Mouse (Mus musculus) kidney, adult 2 months (tissue): ENCODE data around the gene Mzf1. TPM values are rescaled to one million over a fixed set of nuclear protein-coding genes. Genes with fewer than 3 reads are reported as not detected.

Experiments used
- DNase-seq: peaks from one replicate; pipeline ENCODE4 v3.0.0; 2021
- H3K27ac ChIP-seq: fragments of 200-500 bp; 2 replicates; pipeline ENCODE4 v1.5.1; 2012; ENCODE audit warnings: low read depth, low read length, control low read depth, inconsistent platforms; ENCODE audit not compliant: insufficient read depth
- H3K27me3 ChIP-seq: fragments of 200-500 bp; replicated peaks from 2 replicates; pipeline ENCODE4 v1.6.1; 2012; ENCODE audit warnings: mild to moderate bottlenecking, moderate library complexity, low read length, inconsistent platforms; ENCODE audit not compliant: control insufficient read depth, insufficient read depth
- H3K36me3 ChIP-seq: fragments of 200-500 bp; 2 replicates; pipeline ENCODE4 v1.6.1; 2012; ENCODE audit warnings: mild to moderate bottlenecking, moderate library complexity, low read length, inconsistent platforms; ENCODE audit not compliant: control insufficient read depth, insufficient read depth
- H3K4me1 ChIP-seq: fragments of 200-500 bp; 2 replicates; pipeline ENCODE4 v1.6.1; 2011; ENCODE audit warnings: low read length; ENCODE audit not compliant: control insufficient read depth, insufficient read depth
- H3K4me3 ChIP-seq: fragments of 200-500 bp; 2 replicates; pipeline ENCODE4 v1.5.1; 2011; ENCODE audit warnings: mild to moderate bottlenecking, low read depth, low read length, control low read depth; ENCODE audit not compliant: insufficient read depth
- CTCF ChIP-seq: fragments of 200-500 bp; conservative IDR thresholded peaks from 2 replicates; pipeline ENCODE4 v1.5.1; 2011; ENCODE audit warnings: low read depth, mild to moderate bottlenecking, control low read depth, low read length, moderate library complexity, mixed read lengths; ENCODE audit not compliant: insufficient read depth, insufficient read length
- POLR2A ChIP-seq: fragments of 200-500 bp; IDR thresholded peaks from one replicate; pipeline ENCODE4 v1.6.1; 2011; ENCODE audit warnings: low read depth, low read length, control low read depth
- WGBS: fragments of 180-500 bp; shearing (Covaris S2); methylation state at CpG from one replicate; pipeline ENCODE4 v1.1.7; 2018; 5-methylcytosine and 5-hydroxymethylcytosine counted together
- polyA plus RNA-seq: library from polyadenylated mRNA; depleted of rRNA; stranded (reverse); fragments of >200 nt; gene quantifications from 2 replicates; pipeline ENCODE4 v1.2.3, GENCODE M21; 2012

Gene Mzf1
- polyA plus RNA-seq, 1 experiment: 1.3 TPM

DNA sequence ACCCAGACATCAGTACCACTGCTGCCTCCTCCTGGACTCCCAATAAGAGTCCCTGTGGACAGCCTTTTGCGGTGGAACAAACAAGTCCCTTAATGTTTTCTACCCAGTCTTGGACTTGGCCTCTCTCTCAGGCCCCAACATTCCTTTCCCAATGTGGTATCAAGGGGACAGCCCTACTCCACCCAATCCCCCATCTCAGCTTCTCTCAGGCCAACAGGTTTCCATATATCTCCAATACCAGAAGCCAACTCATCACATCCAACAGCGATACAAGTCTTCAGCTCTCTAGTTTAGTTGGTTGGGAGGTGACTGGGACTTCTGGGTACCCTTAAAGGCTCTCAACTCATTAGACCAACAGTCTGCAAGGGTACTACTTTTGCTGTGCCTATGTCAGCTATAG lies 1.1 kb downstream of the Mzf1 start:
- TF ChIP-seq POLR2A: no peak
- TF ChIP-seq CTCF: no peak
- Histone ChIP-seq H3K27me3 (no peaks in the 10 kb centered on the region), H3K4me1 (no peaks in the 10 kb centered on the region; the same call in 1 of the 2 replicates), H3K36me3 (no peaks in the 10 kb centered on the region), H3K27ac (no peak overlapping the region), H3K4me3 (no peak overlapping the region)
- WGBS: 95% methylated on average over 2 of the region's 2 CpGs
- no peak for DNase-seq

DNA sequence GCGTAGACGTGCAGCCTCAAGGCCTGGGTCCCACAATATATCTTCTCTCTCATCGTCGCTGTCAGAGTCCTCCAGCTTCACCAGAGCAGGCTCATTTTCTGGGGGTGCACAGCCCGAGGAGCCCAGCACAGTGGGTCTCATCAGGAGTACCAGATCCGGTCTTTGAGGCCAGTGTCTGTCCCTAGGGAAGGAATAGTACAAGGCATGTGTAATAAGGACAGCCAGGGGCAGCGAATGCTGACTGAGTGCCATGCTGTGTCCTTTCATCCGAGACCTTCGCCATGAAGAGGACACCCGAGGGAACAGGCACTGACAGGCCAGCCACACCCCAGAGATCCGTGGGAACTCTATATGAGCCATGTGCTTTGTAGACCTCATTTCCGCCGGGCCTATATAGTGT lies 1.6 kb downstream of the Mzf1 start:
- Histone ChIP-seq H3K4me1 (no peaks in the 10 kb centered on the region; the same call in 1 of the 2 replicates), H3K36me3 (no peaks in the 10 kb centered on the region), H3K27me3 (no peaks in the 10 kb centered on the region), H3K4me3 (no peak overlapping the region), H3K27ac (no peak overlapping the region)
- TF ChIP-seq CTCF: no peak
- TF ChIP-seq POLR2A: no peak
- DNase-seq: no peak
- WGBS: 86% methylated on average over 13 of the region's 13 CpGs

- TF ChIP-seq POLR2A: no peak
- peak; percentile 86 for TF ChIP-seq CTCF
- peak; percentile 86 for DNase-seq
These were observed 8.5 kb downstream of the Mzf1 start for GRCm38 (mm10) chr7:13046084-13046483.

DNA sequence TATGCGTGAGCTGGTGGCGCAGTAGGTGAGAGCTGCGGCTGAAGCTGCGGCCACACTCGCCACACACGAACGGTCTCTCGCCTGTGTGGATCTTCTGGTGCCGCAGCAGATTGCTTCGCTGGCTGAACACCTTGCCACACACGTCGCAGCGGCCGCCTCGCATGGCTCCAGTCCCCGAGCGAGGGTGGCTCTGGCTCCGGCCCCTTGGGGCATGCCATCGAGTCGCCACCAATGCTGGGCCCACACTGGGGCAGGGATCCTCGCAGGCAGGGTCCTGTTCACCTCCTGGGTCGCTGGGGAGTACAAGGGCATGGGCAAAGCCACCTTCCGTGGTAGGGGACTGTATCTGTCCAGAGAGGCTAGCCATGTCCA lies 10.3 kb downstream of the Mzf1 start:
- Histone ChIP-seq H3K4me3 (peak overlapping the region; percentile 39), H3K27ac (no peak overlapping the region), H3K27me3 (no peaks in the 10 kb centered on the region), H3K36me3 (no peaks in the 10 kb centered on the region), H3K4me1 (peaks cover 7% of the 10 kb centered on the region)
- 9% methylated on average over 23 of the region's 23 CpGs for WGBS
- no peak for TF ChIP-seq POLR2A
- no peak for TF ChIP-seq CTCF
- DNase-seq: no peak

More at GRCm38 (mm10) chr7:13046084-13046483, 8.5 kb downstream of the Mzf1 start:
- no peak overlapping the region for H3K4me3 ChIP-seq
- peaks cover 7% of the 10 kb centered on the region; the same call in 1 of the 2 replicates for H3K4me1 ChIP-seq
- WGBS: 0% methylated on average over 2 of the region's 2 CpGs
- no peaks in the 10 kb centered on the region for H3K27me3 ChIP-seq
- H3K36me3 ChIP-seq: no peaks in the 10 kb centered on the region
- H3K27ac ChIP-seq: no peak overlapping the region

GRCm38 (mm10) chr7:13043445-13044253 lies 10.9 kb downstream of the Mzf1 start:
- WGBS: 8% methylated on average over 88 of the region's 88 CpGs
- TF ChIP-seq CTCF: no peak
- TF ChIP-seq POLR2A: no peak
- Histone ChIP-seq H3K4me3 (peak overlapping the region; percentile 39), H3K27me3 (no peaks in the 10 kb centered on the region), H3K27ac (no peak overlapping the region), H3K36me3 (no peaks in the 10 kb centered on the region), H3K4me1 (peaks cover 11% of the 10 kb centered on the region)
- DNase-seq: peak; percentile 26

DNA sequence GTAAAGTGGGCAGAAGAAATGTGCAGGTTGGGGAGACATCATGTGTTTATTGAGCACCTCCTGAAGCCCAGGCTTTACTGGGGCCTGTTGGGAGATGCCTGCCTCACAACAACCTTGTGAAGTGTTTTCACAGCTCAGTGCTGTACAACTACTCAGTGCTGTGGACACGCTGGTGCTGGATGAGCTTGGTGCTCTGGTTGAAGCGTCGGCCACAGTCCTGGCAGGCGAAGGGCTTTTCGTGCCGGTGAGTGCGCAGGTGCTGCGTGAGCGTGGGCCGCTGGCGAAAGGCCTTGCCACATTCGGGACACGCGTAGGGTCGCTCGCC lies 11.5 kb downstream of the Mzf1 start:
- no peaks in the 10 kb centered on the region for H3K36me3 ChIP-seq
- 63% methylated on average over 16 of the region's 16 CpGs for WGBS
- no peak for TF ChIP-seq CTCF
- no peak for TF ChIP-seq POLR2A
- H3K4me1 ChIP-seq: peaks cover 12% of the 10 kb centered on the region
- H3K4me3 ChIP-seq: no peak overlapping the region
- H3K27me3 ChIP-seq: no peaks in the 10 kb centered on the region
- no peak for DNase-seq
- no peak overlapping the region for H3K27ac ChIP-seq

GRCm38 (mm10) chr7:13042511-13042910 lies 12.1 kb downstream of the Mzf1 start:
- Histone ChIP-seq H3K4me3 (no peak overlapping the region), H3K27me3 (no peaks in the 10 kb centered on the region), H3K4me1 (peaks cover 12% of the 10 kb centered on the region), H3K27ac (no peak overlapping the region), H3K36me3 (no peaks in the 10 kb centered on the region)
- TF ChIP-seq POLR2A (no peak), CTCF (no peak)
- DNase-seq: no peak
- WGBS: 71% methylated on average over 6 of the region's 6 CpGs
